Mouse (Mus musculus): ENCODE measurements around the gene Eln. TPM values are rescaled to one million over a fixed set of nuclear protein-coding genes. Genes with fewer than 3 reads are reported as not detected.

The Eln gene
- polyA plus RNA-seq, 1 experiment: 25.6 TPM

DNA sequence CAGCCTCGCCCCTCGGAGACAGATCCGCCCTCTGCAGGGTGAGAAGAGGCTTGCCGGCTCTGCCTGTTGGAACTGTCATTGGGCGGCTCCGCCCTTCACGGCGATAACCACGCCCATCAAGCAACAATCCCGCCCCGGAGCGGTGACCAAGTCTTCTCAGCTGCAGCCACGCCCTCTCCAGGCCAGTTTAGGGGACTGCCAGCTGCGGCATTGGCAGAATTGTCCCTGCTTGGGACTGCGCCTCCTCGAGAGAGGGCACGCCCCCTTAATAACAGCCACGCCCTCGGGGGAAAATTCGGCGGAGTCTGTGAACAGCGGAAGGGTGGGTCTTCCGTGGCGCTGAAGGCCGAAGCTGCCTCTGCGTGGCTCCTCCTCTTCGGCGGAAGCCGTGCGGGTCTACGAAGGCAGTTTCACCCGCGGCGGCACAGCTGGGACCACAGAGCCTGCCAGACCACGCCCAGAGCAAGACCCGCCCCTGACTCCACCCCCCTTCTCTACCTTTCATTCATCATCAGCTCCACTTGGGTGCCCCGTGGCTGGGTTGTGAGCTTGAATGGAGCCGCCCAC, 58.3 kb downstream of the Eln start:
- peak; percentile 96 for DNase-seq (ENCODE audit: low read depth, low spot score)
- under 1% methylated on average over 38 of the region's 38 CpGs for WGBS

DNA sequence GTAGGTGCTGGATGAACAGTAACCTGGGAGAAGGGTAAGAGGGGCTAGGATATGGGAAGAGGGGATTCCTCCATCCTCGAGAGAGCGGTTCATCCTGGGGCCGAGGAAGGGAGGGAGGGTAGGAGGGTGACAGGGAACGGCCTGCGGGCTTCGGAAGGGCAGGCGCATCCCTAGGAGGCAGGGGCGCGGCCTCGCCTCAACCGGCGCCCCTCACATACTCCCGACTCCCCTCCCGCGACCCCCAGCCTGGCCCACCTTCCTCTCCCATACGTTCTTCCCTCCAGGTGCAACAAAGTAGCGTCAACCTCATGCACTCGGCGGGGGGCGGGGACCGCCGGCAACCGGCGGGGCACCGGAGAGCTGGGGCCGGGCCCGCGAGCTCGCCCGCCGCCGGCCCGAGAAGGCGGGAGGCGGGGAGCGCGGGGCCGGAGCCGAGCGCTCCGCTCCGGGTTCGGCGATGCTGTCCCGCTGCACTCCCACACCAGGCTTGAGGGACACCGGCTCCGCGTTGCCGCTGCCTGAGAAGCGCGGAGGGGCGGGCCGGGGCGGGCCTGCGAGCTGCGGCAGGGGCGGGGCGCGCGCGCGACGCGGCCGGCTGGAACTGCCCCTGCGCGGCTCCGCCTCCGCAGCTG, 58.9 kb downstream of the Eln start, which contains the start of gene Limk1:
Gene Limk1 (minus strand): TSS at position 513 of the 632 bp plus-strand sequence.
- DNase-seq (ENCODE audit: low read depth, low spot score): no peak
- WGBS: 1% methylated on average over 64 of the region's 69 CpGs

DNA sequence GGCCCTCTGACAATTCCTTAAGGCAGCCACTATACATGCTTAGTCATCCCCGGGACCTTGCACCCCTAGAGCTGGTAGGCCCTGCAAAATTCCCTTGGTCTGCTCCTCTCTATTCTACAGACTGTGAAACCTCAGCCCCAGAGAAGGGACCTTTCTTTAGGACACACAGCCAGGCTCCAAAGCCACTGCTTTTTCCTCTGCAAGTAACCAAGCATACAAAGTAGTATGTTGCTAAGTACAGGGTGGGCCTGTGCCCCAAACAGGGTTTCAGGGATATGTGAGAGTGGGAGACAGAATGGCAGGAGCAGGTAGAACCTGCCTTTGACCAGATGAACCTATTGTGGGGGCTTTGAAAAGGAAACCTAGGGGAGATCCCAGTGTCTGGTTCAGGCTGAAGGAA, 59.9 kb downstream of the Eln start:
- DNase-seq (ENCODE audit: low read depth, low spot score): no peak
- WGBS: 75% methylated on average over 1 of the region's 1 CpGs

DNA sequence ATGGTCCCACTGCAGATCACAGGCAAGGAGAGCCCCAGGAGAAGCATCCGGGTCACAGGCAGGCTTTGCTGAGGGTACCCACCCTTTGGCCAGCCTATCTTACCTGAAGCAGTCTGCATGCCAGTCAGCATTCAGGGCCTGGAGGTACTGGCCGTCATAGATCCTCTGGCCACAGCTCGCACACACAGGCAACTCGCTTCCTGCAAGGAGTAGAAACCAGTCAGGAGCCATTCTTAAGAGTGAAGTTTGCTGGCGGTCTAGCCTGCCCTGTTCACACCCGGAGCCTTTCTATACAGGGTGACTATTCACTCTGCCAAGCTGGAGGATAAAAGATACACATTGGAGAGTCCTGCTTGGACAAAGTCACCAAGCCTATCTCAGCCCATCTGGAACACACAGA, 60.6 kb downstream of the Eln start:
- WGBS: 88% methylated on average over 6 of the region's 6 CpGs
- DNase-seq (ENCODE audit: low read depth, low spot score): no peak

DNA sequence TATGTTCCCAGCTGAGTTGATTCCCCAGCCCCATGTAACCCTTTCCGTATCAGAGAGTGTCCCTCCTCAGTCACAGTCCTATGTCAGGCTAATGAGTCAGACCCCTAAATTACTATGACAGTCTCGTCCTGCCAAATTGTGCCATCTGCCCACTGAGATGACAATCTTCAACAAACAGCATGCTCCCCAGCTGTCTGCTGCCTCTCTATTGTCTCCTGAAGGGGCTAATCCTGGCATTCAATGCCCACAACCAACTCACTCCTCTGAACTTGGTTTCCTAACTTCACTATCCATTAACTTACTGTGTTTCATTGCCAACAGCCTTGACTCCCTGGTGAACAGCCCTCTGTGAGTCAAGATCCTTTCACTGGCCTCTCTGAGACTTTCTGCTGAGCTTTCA, 62.7 kb downstream of the Eln start:
- no peak for DNase-seq (ENCODE audit: low read depth, low spot score)
- WGBS: 91% methylated on average over 2 of the region's 2 CpGs

DNA sequence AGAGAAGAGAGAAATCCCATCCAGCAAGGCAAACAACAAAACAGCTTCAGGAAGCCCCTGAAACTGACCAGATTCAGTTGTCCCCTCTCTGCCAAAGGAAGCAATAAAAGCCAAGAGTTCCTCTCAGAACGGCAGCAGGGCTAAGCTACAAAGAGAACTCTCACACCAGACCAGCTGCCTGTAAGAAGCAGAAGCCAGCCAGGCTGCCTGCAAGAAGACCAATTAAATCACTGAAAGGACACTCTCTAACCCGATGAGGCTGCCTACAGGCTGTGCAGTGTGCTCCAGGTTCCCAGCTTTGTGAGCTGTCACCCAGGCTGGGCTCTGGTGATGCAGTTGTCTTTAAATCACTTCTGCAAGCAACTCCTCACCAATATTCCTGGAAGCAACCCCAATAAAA, 63.3 kb downstream of the Eln start:
- WGBS: 51% methylated on average over 2 of the region's 2 CpGs
- no peak for DNase-seq (ENCODE audit: low read depth, low spot score)

DNA sequence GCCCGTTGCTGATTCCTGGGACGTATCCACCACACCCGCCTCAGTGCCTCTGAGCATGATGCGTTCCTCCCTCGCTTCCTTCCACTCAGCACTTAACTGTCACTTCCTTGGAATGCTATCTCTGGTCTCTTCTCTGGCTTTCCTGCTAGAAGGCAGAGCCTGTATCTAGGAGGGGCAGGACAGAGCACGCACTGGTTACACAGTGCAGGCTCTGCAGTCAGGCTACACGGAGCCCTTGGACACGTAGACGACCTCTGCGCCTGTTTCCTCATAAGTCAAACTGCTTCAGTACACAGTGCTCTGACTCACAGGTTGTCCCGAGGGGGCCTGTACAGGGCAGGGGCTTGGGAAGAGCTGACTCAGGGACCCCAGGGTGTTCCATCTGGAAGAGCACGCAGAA, 66.9 kb downstream of the Eln start:
- WGBS: 60% methylated on average over 12 of the region's 12 CpGs
- DNase-seq (ENCODE audit: low read depth, low spot score): no peak

DNA sequence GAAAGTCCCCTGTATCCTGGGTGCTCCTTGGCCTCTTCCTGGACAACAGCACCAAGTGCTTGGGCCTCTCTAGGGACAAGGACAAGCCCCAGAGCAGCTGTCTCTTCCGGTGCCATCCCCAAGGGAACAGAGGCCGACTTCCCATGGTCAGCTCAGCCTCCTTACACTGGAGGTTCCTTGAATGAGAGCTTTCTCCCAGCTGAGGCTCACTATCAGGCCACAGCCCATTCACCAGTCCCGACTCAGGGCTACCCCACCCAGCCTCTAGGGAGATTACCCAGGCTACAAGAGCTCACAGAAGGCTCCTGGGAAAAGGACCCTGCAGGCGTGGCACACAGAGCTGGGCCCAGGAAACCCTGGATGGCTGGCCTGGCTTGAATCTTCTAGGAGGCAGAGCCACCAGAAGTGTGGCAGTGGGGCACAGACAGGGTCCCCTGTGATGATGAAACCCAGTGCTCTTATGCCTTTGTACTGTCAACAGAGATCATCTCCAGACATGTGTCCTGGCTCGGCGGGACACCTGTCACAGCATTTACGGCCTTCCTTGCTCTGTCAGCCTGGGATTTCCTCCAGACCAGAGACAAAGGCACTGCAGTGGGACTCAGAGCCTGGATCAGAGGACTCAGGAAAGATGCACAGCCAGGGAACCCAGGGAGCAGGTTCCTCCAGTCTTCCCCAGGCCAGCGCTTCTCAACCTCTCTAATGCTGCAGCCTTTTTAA, 68.1 kb downstream of the Eln start:
- WGBS: 50% methylated on average over 8 of the region's 8 CpGs
- DNase-seq (ENCODE audit: low read depth, low spot score): no peak

DNA sequence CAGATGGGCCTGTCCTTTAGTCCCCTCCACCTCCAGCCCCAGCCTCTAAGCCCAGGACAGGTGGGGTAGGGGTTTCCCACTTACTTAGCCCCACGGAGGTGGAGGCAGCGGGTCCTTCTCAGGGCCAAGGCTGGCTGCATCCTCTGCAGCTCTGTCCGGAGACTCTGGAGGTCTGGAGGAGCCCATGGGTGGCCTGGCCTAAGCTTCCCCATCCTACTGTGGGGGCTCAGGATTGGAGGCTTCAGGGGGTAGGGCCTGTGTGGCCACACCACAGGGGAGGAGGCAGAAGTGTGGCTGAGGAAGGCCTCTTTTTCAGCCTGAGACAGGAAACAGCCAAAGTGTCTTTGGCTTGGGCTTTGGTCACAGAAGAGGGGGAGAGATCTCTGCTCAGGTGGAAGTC, 69.1 kb downstream of the Eln start:
- 85% methylated on average over 3 of the region's 3 CpGs for WGBS

DNA sequence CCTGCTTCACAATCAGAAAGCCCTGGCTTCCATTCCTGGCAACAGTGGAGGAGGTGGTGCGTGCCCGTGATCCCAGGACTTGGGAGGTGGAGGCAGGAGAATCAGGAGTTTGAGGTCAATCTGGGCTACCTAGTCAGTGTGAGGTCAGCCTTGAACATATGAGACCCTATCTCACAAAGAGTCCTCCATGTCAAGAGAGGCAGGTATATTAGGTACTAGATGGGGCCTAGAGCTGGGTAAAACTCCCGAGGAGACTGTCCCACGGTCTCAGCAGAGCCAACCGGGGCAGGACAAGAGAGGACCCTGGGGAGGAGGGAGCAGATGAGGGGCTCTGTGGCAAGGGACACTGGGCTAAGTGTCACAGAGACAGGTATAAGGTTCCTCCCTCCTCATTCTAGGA, 69.6 kb downstream of the Eln start:
- WGBS: 87% methylated on average over 5 of the region's 5 CpGs
- DNase-seq (ENCODE audit: low read depth, low spot score): no peak

More for the DNA sequence above, 69.1 kb downstream of the Eln start:
- DNase-seq (ENCODE audit: low read depth, low spot score): no peak

DNA sequence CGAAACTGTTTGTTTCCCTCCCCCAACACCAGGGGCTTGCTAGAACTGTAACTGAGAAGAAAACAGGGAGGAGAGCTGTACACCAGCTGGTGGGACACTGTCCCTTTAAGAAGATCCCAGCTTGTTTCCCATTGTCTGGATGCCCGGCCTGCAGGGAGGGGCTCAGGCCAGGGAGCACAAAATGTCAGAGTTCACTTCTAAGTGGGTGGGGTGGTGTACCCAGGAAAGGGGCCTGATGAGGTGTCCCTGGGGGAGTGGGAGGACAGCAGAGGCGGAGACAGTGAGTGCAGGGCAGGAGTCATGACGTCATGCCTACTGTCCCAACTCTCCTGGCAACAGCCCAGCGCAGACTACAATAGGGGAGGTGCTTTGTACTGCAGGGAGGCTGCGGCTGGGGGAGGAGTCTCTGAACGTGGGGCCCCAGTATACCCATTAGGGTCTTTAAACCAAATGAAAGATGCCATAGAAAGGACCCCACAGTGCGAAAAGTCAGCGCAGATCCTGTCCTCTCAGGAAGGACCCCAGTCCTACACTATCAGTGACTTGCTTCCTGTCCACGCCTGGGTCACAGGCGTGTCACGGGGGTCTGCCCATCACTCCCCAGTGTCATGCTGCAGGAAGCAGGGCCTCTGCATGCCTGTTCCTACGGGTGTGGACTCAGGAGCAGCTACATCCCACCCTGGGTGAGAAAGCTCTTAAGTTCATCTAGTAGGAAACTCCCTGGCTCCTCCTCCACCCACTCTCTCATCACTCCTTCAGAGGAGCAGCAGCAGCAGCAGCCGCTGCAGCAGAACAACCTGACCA, 71.0 kb downstream of the Eln start:
- DNase-seq (ENCODE audit: low read depth, low spot score): peak; percentile 52
- WGBS: 6% methylated on average over 14 of the region's 14 CpGs

DNA sequence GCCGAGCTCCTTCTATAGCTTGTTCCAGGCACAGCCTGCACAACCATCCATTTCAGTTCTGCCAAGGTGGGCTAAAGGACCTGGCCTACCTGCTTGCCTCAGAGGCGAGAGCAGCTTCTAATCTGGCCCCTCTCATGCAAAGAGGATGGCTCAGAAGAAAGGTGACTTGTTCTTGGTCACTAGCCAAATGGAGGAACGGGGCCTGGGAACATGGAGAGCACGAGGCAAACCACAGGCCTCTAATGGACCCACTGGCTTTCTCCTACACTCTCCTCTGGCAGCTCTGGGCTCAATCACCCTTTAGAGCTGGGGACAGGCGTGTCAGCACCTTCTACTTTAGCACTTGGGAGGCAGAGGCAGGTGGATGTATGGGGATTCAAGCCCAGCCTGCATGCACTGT, 72.1 kb downstream of the Eln start:
- no peak for DNase-seq (ENCODE audit: low read depth, low spot score)
- 74% methylated on average over 5 of the region's 5 CpGs for WGBS

DNA sequence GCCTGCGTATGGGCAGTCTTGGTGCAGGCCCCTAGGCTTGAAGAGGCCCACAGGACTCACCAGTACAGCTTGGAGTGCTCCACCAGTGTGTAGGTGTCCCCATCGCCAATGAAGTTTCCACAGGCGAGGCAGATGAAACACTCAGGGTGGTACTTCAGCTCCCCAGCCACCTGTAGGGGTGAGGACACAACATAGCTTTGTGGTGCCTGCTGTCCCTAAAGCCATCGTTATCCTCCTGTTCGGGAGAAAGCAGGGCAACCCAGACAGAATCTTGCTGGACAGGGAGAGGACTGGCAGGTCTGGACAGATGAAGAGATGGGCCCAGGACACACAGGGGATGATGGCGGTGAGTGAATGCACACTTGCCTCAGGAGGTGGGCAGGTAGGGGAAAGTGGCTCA, 74.5 kb downstream of the Eln start:
- no peak for DNase-seq (ENCODE audit: low read depth, low spot score)
- 94% methylated on average over 6 of the region's 6 CpGs for WGBS

DNA sequence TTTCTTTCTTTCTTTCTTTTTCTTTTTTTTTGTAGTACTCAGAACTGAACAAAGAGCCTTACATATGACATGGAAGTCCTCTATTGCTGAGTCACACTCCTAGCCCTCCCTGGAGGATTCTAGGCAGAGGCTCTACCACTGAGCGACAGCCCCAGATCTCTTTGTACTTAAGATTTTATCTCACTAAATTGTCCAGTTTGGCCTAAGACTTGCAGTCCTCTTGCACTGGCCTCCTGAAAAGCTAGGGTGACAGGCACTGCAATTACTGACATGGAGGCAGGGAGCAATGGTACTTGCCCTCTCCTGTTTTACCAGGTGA, 75.0 kb downstream of the Eln start:
- WGBS: 89% methylated on average over 1 of the region's 1 CpGs

DNA sequence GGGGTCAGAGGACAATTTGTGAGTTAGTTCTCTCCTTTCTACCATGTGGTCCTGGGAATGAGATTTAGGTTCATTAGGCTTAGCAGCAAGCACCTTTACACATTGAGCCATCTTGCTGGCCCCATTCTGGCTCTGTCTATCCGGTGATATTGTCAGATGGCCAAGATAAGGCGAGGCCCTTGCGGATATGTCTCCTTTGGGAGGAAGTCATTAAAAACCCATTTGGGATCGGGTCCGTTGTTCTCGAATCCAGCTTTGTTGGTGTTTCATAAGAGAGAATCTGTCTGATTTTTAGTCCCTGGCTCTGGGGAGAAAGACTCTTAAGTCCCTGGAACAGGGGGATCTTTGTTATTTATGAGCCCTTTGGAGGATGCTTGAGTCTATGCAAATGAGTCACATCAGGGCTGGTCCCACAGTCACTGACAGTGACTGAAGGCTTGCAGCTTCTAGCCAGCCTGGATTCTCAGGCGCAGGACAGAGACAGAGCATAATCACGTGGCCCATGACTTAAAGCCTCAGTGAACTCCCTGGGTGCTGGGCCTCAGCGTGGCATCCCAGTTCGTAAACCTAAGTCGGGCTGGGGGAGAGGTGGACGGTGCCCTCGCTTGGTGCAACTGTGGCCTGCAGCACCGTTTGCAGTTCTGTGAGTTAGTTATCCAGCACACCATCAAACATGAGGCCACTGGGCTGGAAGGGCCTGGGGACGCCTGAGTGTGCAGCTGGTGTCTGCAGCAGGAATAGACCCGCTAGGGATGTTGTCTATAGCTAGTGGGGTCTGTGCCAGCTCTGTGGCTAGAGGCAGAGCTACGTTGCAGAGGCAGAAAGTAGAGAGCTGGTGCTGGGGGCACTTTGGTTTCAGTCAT, 75.6 kb downstream of the Eln start:
- DNase-seq (ENCODE audit: low read depth, low spot score): no peak
- WGBS: 70% methylated on average over 17 of the region's 17 CpGs

More for the DNA sequence above, 75.0 kb downstream of the Eln start:
- DNase-seq (ENCODE audit: low read depth, low spot score): no peak

DNA sequence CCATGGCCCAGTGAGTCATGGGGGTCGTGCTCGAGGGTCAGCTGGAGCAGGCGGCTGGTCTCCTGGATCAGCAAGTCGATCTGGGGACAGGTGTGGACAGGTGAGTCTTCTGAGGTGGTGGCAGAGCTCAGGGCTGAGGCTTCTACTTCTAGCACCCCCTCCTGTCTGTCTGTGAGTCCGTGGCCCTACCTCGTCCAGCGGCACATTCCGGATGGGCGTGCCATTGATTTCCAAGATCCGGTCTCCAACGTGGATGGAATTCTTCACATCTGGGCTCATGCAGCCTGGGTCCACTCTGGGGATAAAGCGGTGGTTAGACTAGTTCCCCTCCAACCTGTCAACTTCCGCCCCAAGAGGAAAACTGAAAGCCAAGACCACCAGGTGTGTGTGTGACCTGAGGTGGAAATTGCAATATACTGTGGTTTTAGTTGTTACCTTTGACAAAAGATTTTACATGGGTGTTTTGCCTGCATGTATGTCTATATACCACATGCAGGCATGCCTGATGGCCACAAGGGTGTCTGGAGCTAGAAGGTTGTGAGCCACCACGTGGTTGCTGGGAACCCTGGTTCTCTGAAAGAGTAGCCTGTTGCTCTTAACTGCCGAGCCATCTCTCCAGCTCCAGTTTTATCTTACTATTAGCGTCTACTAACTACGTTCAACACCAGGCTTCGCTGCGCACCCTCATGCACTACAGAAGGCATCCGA, 78.0 kb downstream of the Eln start:
- WGBS: 88% methylated on average over 20 of the region's 20 CpGs
- DNase-seq (ENCODE audit: low read depth, low spot score): no peak

DNA sequence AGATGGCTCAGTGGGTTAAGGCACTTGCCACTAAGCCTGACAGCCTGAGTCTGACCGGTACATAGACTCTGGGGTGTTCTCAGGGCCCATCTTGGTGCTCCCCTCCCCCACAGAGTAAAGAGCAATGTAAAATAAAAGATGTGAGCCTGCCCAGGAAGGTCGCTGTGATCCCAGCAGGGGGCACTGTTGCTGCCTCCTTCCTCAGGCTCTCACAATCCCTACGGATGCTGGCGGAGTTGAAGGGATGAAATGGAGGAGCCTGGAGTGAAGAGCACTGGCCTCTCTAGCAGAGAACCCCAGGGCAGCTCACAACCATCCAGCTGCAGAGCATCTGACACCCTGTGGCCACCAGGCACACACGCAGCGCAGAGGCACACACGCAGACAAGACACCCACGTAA, 78.6 kb downstream of the Eln start:
- no peak for DNase-seq (ENCODE audit: low read depth, low spot score)
- WGBS: 70% methylated on average over 8 of the region's 8 CpGs

DNA sequence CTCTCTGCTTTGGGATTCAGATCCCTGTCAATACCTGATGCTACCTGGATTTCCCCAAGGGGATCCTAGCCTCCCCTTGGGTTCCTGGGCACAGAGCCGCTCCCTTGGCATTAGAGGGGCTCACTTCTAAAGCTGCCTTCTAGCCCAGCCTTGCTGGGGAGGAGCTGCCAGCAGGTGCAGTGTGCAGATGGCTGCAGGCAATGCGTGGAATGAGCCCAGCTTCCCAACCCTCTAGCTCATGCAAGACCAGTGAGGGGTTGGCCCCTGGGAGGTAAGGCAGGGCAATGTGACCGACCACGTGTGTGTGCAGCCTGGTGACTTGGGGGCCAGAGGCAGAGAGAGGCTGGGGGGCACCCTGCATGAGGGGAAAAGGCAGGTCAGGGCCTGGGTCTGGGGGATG, 90.4 kb downstream of the Eln start:
- 84% methylated on average over 4 of the region's 4 CpGs for WGBS
- no peak for DNase-seq (ENCODE audit: low read depth, low spot score)

All from large intestine, adult 2 months (tissue).